Mouse (Mus musculus): ENCODE measurements at regions not wholly inside any gene's neighbourhood (a gene's known extent, or its start where the extent isn't known, plus 50 kb on each side); places are given as distances from the start of the nearest gene placed in this dataset.

GRCm38 (mm10) chr15:42815026-42815724, 2681.0 kb downstream of the 9330182O14Rik start:
- no peak for TF ChIP-seq CTCF (IDR thresholded peaks at IDR 0.05; ENCODE audit: insufficient read depth, low read length)
- TF ChIP-seq POLR2A (IDR thresholded peaks at IDR 0.05; ENCODE audit: borderline replicate concordance, extremely low read depth, low read depth, low read length): no peak
